Mouse (Mus musculus) megakaryocyte, adult 5-6 weeks (primary cell): ENCODE data around the gene 1700012B09Rik. TPM values are rescaled to one million over a fixed set of nuclear protein-coding genes. Genes with fewer than 3 reads are reported as not detected.
A peak's percentile ranks its signal among the peaks of the same experiment; 100 is the strongest.

Source experiments
- ATAC-seq: 2 replicates; pipeline ENCODE4 v1.8.0; 2016; ENCODE audit warnings: mild to moderate bottlenecking, inconsistent platforms; ENCODE audit not compliant: poor library complexity, severe bottlenecking
- total RNA-seq, 2 experiments: library from RNA; stranded (forward) in 1 of 2; stranded (reverse) in 1 of 2; fragments of 153-499, 151-499 nt in 1 of 2; fragments of 221-1000, 200-1000 nt in 1 of 2; gene quantifications; 2 replicates each; pipeline versions ENCODE4 v1.2.3 to v1.2.4; 2015 to 2017

1700012B09Rik gene
- total RNA-seq (2015): 3.4 and 5.6 TPM in 2 replicates
- total RNA-seq (2017): 1.2 and 1.4 TPM in 2 replicates

- peak; percentile 29 for ATAC-seq
Measured at GRCm38 (mm10) chr9:14770803-14771471, at the start of gene 1700012B09Rik. Gene 1700012B09Rik, minus strand, starts transcription at chr9:14771030.

GRCm38 (mm10) chr9:14810111-14810510 lies 39.3 kb upstream of the 1700012B09Rik start:
- ATAC-seq: no peak

GRCm38 (mm10) chr9:14806786-14807185 lies 36.0 kb upstream of the 1700012B09Rik start:
- no peak for ATAC-seq

- ATAC-seq: no peak
Measured at GRCm38 (mm10) chr9:14805714-14806113, 34.9 kb upstream of the 1700012B09Rik start.

GRCm38 (mm10) chr9:14787356-14787755 lies 16.5 kb upstream of the 1700012B09Rik start:
- no peak for ATAC-seq

- ATAC-seq: peak; percentile 98
Measured at GRCm38 (mm10) chr9:14784039-14785002, 13.5 kb upstream of the 1700012B09Rik start, which contains the start of the genes Mre11a and Ankrd49. Gene Mre11a, plus strand, starts transcription at chr9:14784654. Gene Ankrd49, minus strand, starts transcription at chr9:14784856.

- ATAC-seq: no peak
Measured at GRCm38 (mm10) chr9:14778341-14778740, 7.5 kb upstream of the 1700012B09Rik start.

GRCm38 (mm10) chr9:14773813-14774212 lies 3.0 kb upstream of the 1700012B09Rik start:
- ATAC-seq: no peak

GRCm38 (mm10) chr9:14772074-14772473 lies 1.2 kb upstream of the 1700012B09Rik start:
- ATAC-seq: peak; percentile 61

- ATAC-seq: no peak
Measured at GRCm38 (mm10) chr9:14769811-14770210, 1.0 kb downstream of the 1700012B09Rik start.

GRCm38 (mm10) chr9:14764765-14765164 lies 6.1 kb downstream of the 1700012B09Rik start:
- peak; percentile 69 for ATAC-seq

GRCm38 (mm10) chr9:14759261-14759660 lies 11.6 kb downstream of the 1700012B09Rik start:
- ATAC-seq: no peak

- ATAC-seq: peak; percentile 97
Measured at GRCm38 (mm10) chr9:14758590-14758989, 12.2 kb downstream of the 1700012B09Rik start.

GRCm38 (mm10) chr9:14754469-14754868 lies 16.4 kb downstream of the 1700012B09Rik start:
- ATAC-seq: no peak

- no peak for ATAC-seq
Measured at GRCm38 (mm10) chr9:14753947-14754346, 16.9 kb downstream of the 1700012B09Rik start.

GRCm38 (mm10) chr9:14752001-14752522 lies 18.8 kb downstream of the 1700012B09Rik start, which contains the start of gene Fut4:
Gene Fut4, minus strand, starts transcription at chr9:14752393.
- peak; percentile 77 for ATAC-seq

- peak; percentile 63 for ATAC-seq
Measured at GRCm38 (mm10) chr9:14751503-14752000, 19.3 kb downstream of the 1700012B09Rik start.

- no peak for ATAC-seq
Measured at GRCm38 (mm10) chr9:14750901-14751502, 19.8 kb downstream of the 1700012B09Rik start.

GRCm38 (mm10) chr9:14740151-14740924 lies 30.5 kb downstream of the 1700012B09Rik start, which contains the start of gene Piwil4:
Gene Piwil4, minus strand, starts transcription at chr9:14740733.
- no peak for ATAC-seq
